Mouse (Mus musculus) neural tube, embryonic 11.5 days (tissue): ENCODE measurements around the gene Lat2. TPM values are rescaled to one million over a fixed set of nuclear protein-coding genes. Genes with fewer than 3 reads are reported as not detected.

ENCODE experiments used
- ATAC-seq: fragments of 200-750 bp; cut with Nextera tagmentation; 2 replicates; pipeline ENCODE4 v1.8.0; 2017; ENCODE audit warnings: moderate number of reproducible peaks, mild to moderate bottlenecking, moderate TSS enrichment, moderate library complexity; ENCODE audit not compliant: insufficient read depth, low FRiP score, low TSS enrichment
- DNase-seq: peaks from one replicate; pipeline ENCODE4 v3.0.0-alpha.2; 2015; ENCODE audit warnings: low spot score
- H3K27ac ChIP-seq: fragments of 300-500 bp; sonication (generic); 2 replicates; pipeline ENCODE4 v1.5.1; 2014; ENCODE audit warnings: low read depth, mild to moderate bottlenecking, low read length
- H3K27me3 ChIP-seq: fragments of 300-500 bp; sonication (generic); 2 replicates; pipeline ENCODE4 v1.6.1; 2014; ENCODE audit warnings: mild to moderate bottlenecking, low read length, mixed read lengths; ENCODE audit not compliant: control insufficient read depth, insufficient read depth
- H3K36me3 ChIP-seq: fragments of 300-500 bp; sonication (generic); 2 replicates; pipeline ENCODE4 v1.6.1; 2014; ENCODE audit warnings: mild to moderate bottlenecking, low read length, moderate library complexity, mixed read lengths; ENCODE audit not compliant: control insufficient read depth, insufficient read depth
- H3K4me1 ChIP-seq: fragments of 300-500 bp; sonication (generic); 2 replicates; pipeline ENCODE4 v1.6.1; 2014; ENCODE audit warnings: low read length, mixed read lengths; ENCODE audit not compliant: control insufficient read depth, insufficient read depth
- H3K4me2 ChIP-seq: fragments of 300-500 bp; sonication (generic); 2 replicates; pipeline ENCODE4 v1.6.1; 2014; ENCODE audit warnings: low read depth, mild to moderate bottlenecking, moderate library complexity
- H3K4me3 ChIP-seq: fragments of 300-500 bp; sonication (generic); 2 replicates; pipeline ENCODE4 v1.5.1; 2014; ENCODE audit warnings: low read depth, low read length
- H3K9ac ChIP-seq: fragments of 300-500 bp; sonication (generic); 2 replicates; pipeline ENCODE4 v1.6.1; 2014; ENCODE audit warnings: mild to moderate bottlenecking, low read length
- H3K9me3 ChIP-seq: fragments of 300-500 bp; sonication (generic); 2 replicates; pipeline ENCODE4 v1.6.1; 2016; ENCODE audit warnings: low read length; ENCODE audit not compliant: control insufficient read depth
- WGBS: fragments of 180-500 bp; shearing (Covaris S2); extraction: QIAGEN DNeasy Blood & Tissue Kit; methylation state at CpG from one replicate; pipeline ENCODE4 v1.1.7; 2014; 5-methylcytosine and 5-hydroxymethylcytosine counted together
- polyA plus RNA-seq: library from polyadenylated mRNA; unstranded; fragments of >200 nt; fragmentation: Nextera tagmentation; extraction: Ambion mirVana; gene quantifications from 2 replicates; pipeline ENCODE4 v1.2.1, GENCODE M21; 2014

Lat2 gene
- polyA plus RNA-seq, 1 experiment from 2014 or later: 1.4 TPM

DNA sequence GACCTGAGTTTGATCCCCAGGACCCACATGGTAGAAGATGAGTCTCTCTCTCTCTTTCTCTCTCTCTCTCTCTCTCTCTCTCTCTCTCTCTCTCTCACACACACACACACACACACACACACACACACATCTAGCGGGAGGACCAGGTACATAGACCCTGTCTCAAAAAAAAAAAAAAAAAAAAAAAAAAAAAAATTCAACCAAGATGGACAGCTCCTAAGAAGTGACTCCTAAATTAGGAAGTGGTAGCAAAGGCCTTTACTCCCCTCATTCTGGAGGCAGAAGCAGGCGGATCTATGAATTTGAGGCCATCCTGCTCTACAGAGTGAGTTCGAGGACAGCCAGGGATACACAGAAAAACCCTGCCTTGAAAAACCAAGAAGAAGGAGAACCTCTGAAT, 25.5 kb upstream of the Lat2 start:
- H3K9ac ChIP-seq: no peak overlapping the region
- WGBS: 95% methylated on average over 3 of the region's 3 CpGs
- ATAC-seq: no peak
- H3K9me3 ChIP-seq: no peaks in the 10 kb centered on the region
- no peak for DNase-seq
- H3K4me3 ChIP-seq: no peak overlapping the region
- H3K36me3 ChIP-seq: peaks cover 2% of the 10 kb centered on the region; the same call in 1 of the 2 replicates
- peaks cover 3% of the 10 kb centered on the region; the same call in 1 of the 2 replicates for H3K4me1 ChIP-seq
- H3K4me2 ChIP-seq: no peak overlapping the region
- H3K27ac ChIP-seq: no peak overlapping the region
- no peaks in the 10 kb centered on the region for H3K27me3 ChIP-seq

DNA sequence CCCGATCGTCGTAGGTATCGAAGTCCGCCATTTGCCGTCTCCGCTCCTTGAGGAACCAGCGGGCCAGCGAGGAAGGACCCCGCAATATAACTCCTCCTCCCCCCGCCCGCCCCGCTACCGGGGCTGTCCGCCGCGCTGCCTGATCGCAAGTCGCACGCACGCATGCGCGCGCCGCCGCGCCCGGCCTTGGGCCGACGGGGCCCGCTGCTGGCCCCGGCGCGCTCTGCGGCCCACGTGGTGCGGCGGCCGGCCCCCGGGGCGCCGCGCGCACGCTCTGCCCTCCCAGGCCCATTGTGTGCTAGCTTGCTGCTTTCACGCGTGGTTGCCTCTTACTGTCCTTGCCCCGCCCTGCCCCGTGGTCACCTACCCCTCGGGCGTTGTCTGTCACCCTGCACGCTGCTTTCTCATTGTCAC, 24.5 kb upstream of the Lat2 start, which contains the start of gene Eif4h:
Gene Eif4h (minus strand): TSS at position 222 of the 414 bp plus-strand sequence.
- peaks cover 3% of the 10 kb centered on the region; the same call in 1 of the 2 replicates for H3K4me1 ChIP-seq
- H3K9me3 ChIP-seq: no peaks in the 10 kb centered on the region
- under 1% methylated on average over 46 of the region's 52 CpGs for WGBS
- H3K4me3 ChIP-seq: peak within 1 kb of the TSS; percentile 84
- peak within 1 kb of the TSS; percentile 91 for H3K9ac ChIP-seq
- H3K27ac ChIP-seq: peak within 1 kb of the TSS; percentile 87
- no peaks in the 10 kb centered on the region for H3K27me3 ChIP-seq
- H3K36me3 ChIP-seq: peaks cover 4% of the 10 kb centered on the region; the same call in 1 of the 2 replicates
- DNase-seq: peak; percentile 99
- peak; percentile 93 for ATAC-seq
- peak within 1 kb of the TSS; percentile 79 for H3K4me2 ChIP-seq

DNA sequence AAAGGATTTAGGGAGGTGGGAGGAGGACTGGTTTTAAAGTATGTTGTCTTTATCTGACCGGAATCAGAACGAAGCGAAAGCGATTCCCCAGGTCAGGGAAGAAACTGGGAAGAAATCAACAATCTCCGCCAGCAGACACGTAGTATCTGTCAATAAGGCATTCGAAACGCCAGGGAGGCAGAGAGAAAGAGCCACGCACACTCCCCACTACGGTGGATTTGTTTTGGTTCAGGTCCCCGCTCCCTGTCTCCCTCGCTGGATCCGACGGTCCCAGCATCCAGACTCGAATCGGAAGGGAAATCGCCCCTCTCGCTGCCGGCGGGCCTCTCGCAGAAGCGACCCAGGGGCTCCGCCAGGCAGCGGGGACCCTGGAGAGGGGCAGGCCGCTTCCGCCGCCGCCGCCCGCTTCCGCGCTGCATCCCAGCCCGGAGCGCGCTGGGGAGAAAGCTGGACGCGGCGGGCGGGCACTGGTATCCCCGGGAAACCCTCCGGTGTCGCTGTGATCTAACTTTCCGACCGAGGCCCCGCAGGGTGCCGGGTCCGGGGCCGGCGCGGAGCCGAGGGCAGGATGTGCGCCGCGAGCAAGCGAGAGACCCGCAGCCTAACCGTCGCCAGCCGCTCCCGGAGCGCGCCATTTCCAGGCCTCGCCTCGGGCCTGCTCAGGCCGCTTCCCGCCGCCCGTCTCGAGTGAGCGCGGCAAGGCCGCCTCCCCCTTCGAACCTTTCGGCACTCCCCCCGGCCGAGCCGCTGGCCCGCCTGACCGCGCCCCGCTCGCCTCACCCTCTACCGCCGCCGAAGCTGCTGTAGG, 23.8 kb upstream of the Lat2 start:
- Histone ChIP-seq H3K4me1 (peaks cover 3% of the 10 kb centered on the region; the same call in 1 of the 2 replicates), H3K9me3 (no peaks in the 10 kb centered on the region), H3K36me3 (peaks cover 4% of the 10 kb centered on the region; the same call in 1 of the 2 replicates), H3K4me2 (peak overlapping the region; percentile 79), H3K27ac (peak overlapping the region; percentile 87), H3K4me3 (peak overlapping the region; percentile 84), H3K27me3 (no peaks in the 10 kb centered on the region), H3K9ac (peak overlapping the region; percentile 91)
- under 1% methylated on average over 73 of the region's 85 CpGs for WGBS
- DNase-seq (no peak), ATAC-seq (peak; percentile 72)

DNA sequence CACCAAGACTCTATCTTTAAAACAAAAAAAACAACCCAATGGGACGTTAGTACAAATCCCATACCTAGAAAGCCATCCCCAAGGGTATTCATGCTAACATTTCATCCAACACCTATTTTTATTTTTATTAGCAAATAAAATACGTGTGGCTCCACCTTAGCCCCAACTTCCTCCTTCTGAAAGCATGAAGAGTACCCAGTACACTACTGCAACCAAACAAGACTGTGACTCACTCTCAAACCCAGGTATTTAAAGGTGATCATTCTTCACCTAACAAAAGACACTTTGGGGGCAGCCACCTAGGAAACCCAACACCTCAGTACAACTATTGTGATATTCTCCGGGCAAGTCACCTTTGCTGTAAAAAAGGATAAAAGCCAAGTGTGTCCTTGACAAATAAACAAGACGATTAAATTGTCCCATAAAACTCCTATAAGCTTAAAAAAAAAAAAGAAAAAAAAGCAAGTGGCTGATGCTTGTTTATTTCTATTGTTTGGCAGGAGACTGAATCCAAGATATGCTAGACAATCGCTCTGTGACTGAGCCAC, 23.1 kb upstream of the Lat2 start:
- peaks cover 3% of the 10 kb centered on the region; the same call in 1 of the 2 replicates for H3K4me1 ChIP-seq
- H3K36me3 ChIP-seq: peaks cover 4% of the 10 kb centered on the region; the same call in 1 of the 2 replicates
- no peak overlapping the region for H3K27ac ChIP-seq
- DNase-seq (no peak), ATAC-seq (no peak)
- peak overlapping the region; percentile 91 for H3K9ac ChIP-seq
- peak overlapping the region; percentile 84 for H3K4me3 ChIP-seq
- no peaks in the 10 kb centered on the region for H3K9me3 ChIP-seq
- no peaks in the 10 kb centered on the region for H3K27me3 ChIP-seq
- 37% methylated on average over 5 of the region's 5 CpGs for WGBS
- peak overlapping the region; percentile 79 for H3K4me2 ChIP-seq

DNA sequence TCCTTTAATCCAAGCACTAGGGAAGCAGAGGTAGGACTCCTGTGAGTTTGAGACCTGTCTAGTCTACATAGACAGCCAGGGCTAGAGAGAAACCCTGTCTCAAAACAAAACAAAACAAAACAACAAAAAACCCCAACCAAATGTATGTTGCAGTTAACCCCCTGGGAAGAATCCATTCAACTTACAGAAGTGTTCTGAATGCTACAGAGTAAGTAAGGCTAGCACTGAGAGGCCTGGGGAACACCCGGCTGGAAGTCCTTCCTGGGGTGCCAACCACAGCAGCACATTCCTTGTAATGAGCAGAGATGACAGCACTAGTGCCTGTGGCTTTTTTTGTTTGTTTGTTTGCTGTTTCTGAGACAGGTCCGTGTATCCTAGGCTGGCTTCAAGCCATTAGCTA, 18.0 kb upstream of the Lat2 start:
- Histone ChIP-seq H3K27ac (no peak overlapping the region), H3K4me3 (no peak overlapping the region), H3K4me2 (no peak overlapping the region), H3K27me3 (no peaks in the 10 kb centered on the region), H3K9ac (no peak overlapping the region), H3K36me3 (peaks cover 8% of the 10 kb centered on the region), H3K9me3 (no peaks in the 10 kb centered on the region), H3K4me1 (peaks cover 1% of the 10 kb centered on the region; the same call in 1 of the 2 replicates)
- DNase-seq (no peak), ATAC-seq (no peak)
- 74% methylated on average over 2 of the region's 2 CpGs for WGBS

DNA sequence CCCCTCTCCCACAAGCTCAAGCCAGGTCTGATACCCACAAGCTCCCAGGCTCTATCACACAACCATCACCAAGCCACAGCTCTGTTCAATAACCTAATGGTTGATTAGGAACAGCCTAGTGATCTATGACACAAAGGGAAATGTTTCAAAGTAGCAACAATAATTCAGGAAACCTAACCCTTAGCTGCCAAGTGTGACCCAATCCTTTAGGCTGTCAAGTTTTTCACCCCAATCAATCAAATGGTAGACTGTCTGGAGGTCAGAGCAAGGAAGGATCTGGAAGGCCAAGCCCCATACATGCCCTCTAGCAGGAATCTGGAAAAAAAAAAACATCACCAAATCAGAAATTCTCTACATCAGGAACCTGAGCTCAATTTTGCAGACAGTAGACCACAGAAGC, 16.0 kb upstream of the Lat2 start:
- no peaks in the 10 kb centered on the region for H3K27me3 ChIP-seq
- H3K4me2 ChIP-seq: no peak overlapping the region
- DNase-seq: no peak
- peaks cover 13% of the 10 kb centered on the region for H3K36me3 ChIP-seq
- H3K27ac ChIP-seq: no peak overlapping the region
- H3K4me1 ChIP-seq: no peaks in the 10 kb centered on the region
- H3K9me3 ChIP-seq: no peaks in the 10 kb centered on the region
- no peak overlapping the region for H3K9ac ChIP-seq
- H3K4me3 ChIP-seq: no peak overlapping the region
- no peak for ATAC-seq

DNA sequence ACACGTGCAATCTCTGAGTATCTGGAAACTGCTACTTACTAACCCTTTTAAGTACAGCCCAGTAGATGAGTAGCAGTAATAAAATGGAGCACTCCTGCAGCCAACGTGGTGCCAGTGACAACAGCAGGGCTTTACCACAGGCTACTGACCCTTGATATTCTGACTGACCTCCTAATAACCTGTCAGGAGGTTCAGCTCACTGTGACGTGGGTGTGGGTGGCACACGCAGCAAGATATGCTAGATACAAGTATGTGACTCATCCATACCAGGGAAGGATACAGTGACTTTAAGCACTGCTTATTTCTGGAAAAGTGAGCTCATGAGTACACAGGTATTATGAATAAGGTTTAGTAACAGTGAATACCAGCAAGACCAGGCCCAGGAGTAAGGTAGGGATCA, 14.7 kb upstream of the Lat2 start:
- Histone ChIP-seq H3K9me3 (no peaks in the 10 kb centered on the region), H3K4me1 (no peaks in the 10 kb centered on the region), H3K27ac (no peak overlapping the region), H3K9ac (no peak overlapping the region), H3K27me3 (no peaks in the 10 kb centered on the region), H3K4me2 (no peak overlapping the region), H3K4me3 (no peak overlapping the region), H3K36me3 (peaks cover 16% of the 10 kb centered on the region)
- ATAC-seq (no peak), DNase-seq (no peak)
- 82% methylated on average over 4 of the region's 4 CpGs for WGBS

DNA sequence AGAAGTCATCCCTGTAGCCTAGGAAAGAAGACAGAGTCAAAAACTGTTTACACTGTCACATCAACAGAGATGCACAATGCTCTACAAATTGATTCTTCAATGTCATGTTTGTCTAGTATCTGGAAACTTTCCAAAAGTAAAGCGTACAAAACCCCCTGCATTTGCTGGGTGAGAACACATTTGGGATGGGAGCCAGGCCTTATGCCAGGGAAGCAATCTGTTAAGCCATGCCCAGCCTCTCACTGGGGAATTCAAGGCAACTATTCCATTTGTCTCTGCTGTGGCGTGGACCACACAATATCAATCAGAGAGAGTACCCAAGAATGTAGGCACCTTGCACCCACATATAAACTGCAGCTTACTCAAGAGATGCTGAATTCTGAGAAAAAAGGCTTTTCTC, 7.2 kb upstream of the Lat2 start:
- H3K27ac ChIP-seq: no peak overlapping the region
- no peak overlapping the region for H3K4me3 ChIP-seq
- H3K4me2 ChIP-seq: no peak overlapping the region
- H3K27me3 ChIP-seq: no peaks in the 10 kb centered on the region
- no peaks in the 10 kb centered on the region for H3K4me1 ChIP-seq
- H3K9ac ChIP-seq: no peak overlapping the region
- DNase-seq: no peak
- ATAC-seq: no peak
- no peaks in the 10 kb centered on the region for H3K9me3 ChIP-seq
- 99% methylated on average over 2 of the region's 2 CpGs for WGBS
- peaks cover 61% of the 10 kb centered on the region for H3K36me3 ChIP-seq
